Mouse (Mus musculus) bone marrow, adult 2 months (tissue): ENCODE data around the gene Tle2. TPM values are rescaled to one million over a fixed set of nuclear protein-coding genes. Genes with fewer than 3 reads are reported as not detected.
A peak's percentile ranks its signal among the peaks of the same experiment; 100 is the strongest.

Source experiments
- H3K27ac ChIP-seq: fragments of 200-500 bp; 2 replicates; pipeline ENCODE4 v1.5.1; 2012; ENCODE audit warnings: low read depth, mild to moderate bottlenecking, control low read depth, inconsistent platforms, low read length; ENCODE audit not compliant: control insufficient read depth, poor library complexity, insufficient read depth
- H3K4me1 ChIP-seq: fragments of 200-500 bp; 2 replicates; pipeline ENCODE4 v1.6.1; 2011; ENCODE audit warnings: low read length; ENCODE audit not compliant: control insufficient read depth, insufficient read depth
- H3K4me3 ChIP-seq: fragments of 200-500 bp; replicated peaks from 2 replicates; pipeline ENCODE3; 2011; ENCODE audit warnings: mild to moderate bottlenecking, low read depth, low read length, control low read depth; ENCODE audit not compliant: control insufficient read depth
- CTCF ChIP-seq: fragments of 200-500 bp; IDR thresholded peaks from 2 replicates; pipeline ENCODE4 v1.5.1; 2011; ENCODE audit warnings: low read length, control low read depth; ENCODE audit not compliant: control insufficient read depth, insufficient read depth
- POLR2A ChIP-seq: fragments of 200-500 bp; IDR thresholded peaks from 2 replicates; pipeline ENCODE4 v1.6.1; 2011; ENCODE audit warnings: low read depth, mild to moderate bottlenecking, control low read depth, low read length, borderline replicate concordance; ENCODE audit not compliant: control insufficient read depth
- WGBS: fragments of 180-500 bp; shearing (Covaris S2); methylation state at CpG from one replicate; pipeline ENCODE4 v1.1.7; 2018; 5-methylcytosine and 5-hydroxymethylcytosine counted together
- polyA plus RNA-seq: library from polyadenylated mRNA; stranded (reverse); fragments of >200 nt; gene quantifications from 2 replicates; pipeline ENCODE4 v1.2.4, GENCODE M21; 2011; ENCODE audit warnings: low replicate concordance; ENCODE audit not compliant: missing spikeins, insufficient read depth, insufficient read length

Tle2 gene
- polyA plus RNA-seq, 1 experiment: 41.7 TPM

DNA sequence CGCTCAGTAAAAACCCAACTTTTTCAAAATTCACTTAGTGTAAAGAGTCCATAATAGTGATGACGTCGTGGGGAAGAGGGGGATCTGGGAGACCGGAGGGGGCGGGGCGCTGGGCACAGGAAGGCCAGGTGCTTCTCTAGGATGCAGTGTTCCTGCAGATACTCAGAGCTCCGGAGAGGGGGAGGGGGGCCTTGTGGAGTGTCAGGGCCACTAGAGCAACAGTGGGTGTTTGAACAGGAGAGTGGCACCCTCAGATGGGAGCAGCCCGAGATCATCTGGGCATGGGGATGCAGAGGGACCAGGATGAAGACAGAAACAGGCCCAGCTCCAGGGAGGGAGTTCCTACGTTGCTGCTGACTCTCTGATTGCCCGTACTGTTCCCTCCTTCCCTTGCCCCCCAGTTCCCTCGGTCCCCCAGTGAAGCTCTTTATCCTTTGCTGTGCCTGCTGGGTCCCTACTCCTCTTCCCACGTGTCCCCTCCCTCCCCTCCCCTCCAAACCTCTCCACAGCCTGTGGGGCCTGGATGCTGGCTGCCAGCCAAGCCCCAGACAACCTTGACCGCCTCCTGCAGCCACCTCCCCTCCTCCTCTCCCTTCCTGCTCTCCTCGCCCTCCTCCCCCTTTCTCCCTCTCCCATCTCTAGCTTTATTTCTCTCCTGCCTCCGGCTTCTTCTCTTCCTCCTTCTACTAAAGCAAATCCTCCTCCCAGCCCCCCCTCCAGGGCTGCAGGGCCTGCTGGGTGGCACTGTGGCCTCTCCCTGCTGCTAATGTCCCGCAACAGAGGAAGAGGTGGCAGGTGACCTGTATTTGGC is 5.8 kb upstream of the Tle2 start:
- no peaks in the 10 kb centered on the region; the same call in 1 of the 2 replicates for H3K4me1 ChIP-seq
- no peak overlapping the region for H3K27ac ChIP-seq
- no peak overlapping the region for H3K4me3 ChIP-seq
- TF ChIP-seq CTCF (no peak), POLR2A (no peak)
- WGBS: 25% methylated on average over 16 of the region's 16 CpGs

DNA sequence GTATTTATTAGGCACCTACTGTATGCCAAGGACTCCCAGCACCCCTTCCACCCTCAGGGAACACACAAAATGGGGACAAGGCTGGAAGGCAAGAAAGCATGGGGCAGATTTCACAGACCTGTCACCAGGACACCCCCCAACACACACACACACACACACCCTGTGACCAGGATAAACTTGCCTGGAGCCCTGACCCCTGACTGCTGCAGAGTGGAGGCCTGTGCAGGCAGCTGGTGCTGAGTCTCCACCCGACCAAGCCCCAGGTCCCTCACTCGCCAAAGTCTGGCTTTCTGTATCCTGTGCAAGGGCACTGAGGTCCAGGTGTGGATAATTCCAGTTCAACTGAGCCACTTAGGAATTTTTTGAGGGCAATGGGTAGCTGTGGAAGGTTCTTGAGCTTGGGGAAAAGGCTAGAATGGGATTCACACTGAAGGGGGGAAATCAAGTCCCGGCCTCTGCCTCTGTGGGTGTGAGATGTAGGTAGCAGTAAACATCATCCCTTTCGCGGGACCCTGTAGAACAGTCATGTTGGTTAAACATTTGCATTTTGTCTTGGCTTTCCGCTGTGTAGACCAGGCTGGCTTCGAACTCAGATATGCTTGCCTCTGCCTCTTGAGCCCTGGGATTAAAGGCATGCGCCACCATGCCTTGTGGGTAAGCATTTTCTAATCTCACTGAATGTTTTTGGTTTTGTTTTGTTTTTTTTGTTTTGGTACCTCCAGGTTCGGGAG is 4.7 kb upstream of the Tle2 start:
- Histone ChIP-seq H3K4me1 (no peaks in the 10 kb centered on the region), H3K27ac (no peak overlapping the region), H3K4me3 (no peak overlapping the region)
- TF ChIP-seq POLR2A (no peak), CTCF (no peak)
- WGBS: 80% methylated on average over 9 of the region's 9 CpGs

GRCm38 (mm10) chr10:81570238-81570800 is 4.0 kb upstream of the Tle2 start:
- no peak for TF ChIP-seq CTCF
- no peak for TF ChIP-seq POLR2A
- 11% methylated on average over 11 of the region's 11 CpGs for WGBS
- no peak overlapping the region for H3K4me3 ChIP-seq
- H3K27ac ChIP-seq: no peak overlapping the region
- no peaks in the 10 kb centered on the region for H3K4me1 ChIP-seq

- Histone ChIP-seq H3K4me1 (no peaks in the 10 kb centered on the region), H3K27ac (peak overlapping the region; percentile 31), H3K4me3 (peak overlapping the region; percentile 68)
- TF ChIP-seq POLR2A (no peak), CTCF (no peak)
- WGBS: 1% methylated on average over 34 of the region's 34 CpGs
Observed at GRCm38 (mm10) chr10:81570831-81571500, 3.4 kb upstream of the Tle2 start.

DNA sequence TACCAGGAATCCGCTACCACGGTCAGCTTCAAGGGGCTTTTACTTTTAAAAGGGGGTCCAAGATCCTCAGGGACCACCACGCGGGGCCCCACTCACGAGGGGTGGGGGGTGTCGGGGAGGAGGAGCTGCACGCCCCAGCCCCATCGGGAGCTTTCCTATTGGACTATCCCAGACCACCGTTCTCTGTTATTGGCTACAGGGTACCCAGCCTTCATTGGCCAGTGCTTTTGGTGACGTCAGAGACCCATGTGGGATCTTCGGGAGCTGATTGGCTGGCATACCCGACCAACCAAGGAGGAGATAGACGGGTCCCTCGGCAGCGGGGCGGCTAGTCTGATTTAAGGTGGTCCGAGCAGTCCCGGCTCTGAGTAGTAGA is 2.9 kb upstream of the Tle2 start:
- no peaks in the 10 kb centered on the region for H3K4me1 ChIP-seq
- TF ChIP-seq POLR2A: no peak
- no peak for TF ChIP-seq CTCF
- WGBS: under 1% methylated on average over 18 of the region's 18 CpGs
- peak overlapping the region; percentile 68 for H3K4me3 ChIP-seq
- H3K27ac ChIP-seq: peak overlapping the region; percentile 31

DNA sequence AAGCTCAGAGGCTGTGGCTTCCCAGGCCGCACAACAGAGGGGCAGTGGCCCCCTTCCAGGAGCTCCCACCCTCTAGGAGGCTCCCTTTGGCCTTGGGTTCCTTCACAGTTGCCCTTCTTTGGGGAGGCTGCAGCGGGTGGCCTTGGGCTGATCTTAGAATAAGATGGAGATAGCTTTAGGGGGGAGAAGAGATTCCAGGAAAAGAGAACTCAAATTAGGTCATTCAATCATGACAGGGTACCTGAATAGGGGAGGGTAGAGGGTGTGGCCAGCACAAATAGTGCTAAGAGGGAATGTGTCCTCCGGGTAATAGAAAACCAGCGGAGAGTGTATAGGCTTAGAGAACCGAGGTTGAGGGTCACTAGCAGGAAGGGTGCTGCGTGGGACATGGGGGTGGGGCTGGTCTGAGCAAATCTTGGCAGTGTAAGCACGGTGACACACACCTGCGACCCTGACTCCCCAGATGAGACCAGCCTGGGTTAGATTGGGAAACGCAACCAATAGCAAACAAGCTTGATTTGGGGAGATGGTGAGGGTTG is 2.2 kb upstream of the Tle2 start:
- TF ChIP-seq POLR2A (no peak), CTCF (no peak)
- H3K27ac ChIP-seq: no peak overlapping the region
- H3K4me1 ChIP-seq: no peaks in the 10 kb centered on the region
- WGBS: 43% methylated on average over 9 of the region's 9 CpGs
- no peak overlapping the region for H3K4me3 ChIP-seq

DNA sequence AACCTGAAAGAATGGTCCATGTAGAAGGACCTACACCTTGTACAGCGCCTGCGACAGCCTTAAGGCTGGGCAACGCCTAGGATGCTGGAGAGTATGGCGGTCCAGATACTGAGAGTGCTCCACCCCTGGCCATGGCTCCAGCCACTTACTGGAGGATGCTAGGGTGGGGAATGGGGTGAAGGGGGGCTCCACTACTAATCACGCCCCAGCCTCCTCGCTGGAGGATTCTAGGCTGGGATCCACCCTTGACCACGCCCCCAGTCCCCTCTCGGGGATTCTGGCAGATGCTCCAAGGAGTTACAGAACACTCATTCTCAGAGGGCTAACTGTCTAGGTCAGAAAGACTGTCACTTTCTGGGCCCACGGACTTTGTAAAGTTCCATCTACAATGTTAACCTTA is 1.4 kb upstream of the Tle2 start:
- Histone ChIP-seq H3K27ac (no peak overlapping the region), H3K4me3 (no peak overlapping the region)
- WGBS: 68% methylated on average over 9 of the region's 9 CpGs

More for the DNA sequence above, 1.4 kb upstream of the Tle2 start:
- no peaks in the 10 kb centered on the region for H3K4me1 ChIP-seq
- TF ChIP-seq POLR2A (no peak), CTCF (no peak)
